ENCODE assay signal across 11 mouse cellular contexts in genomic region chr3:63772617-63773305, GRCm38 (mm10).
DNase-seq lines count a peak whose midpoint lies in the region; ATAC-seq lines count a peak whose summit lies in the region.
"Had no signal": no experiment of that assay in that cellular context is flagged by ENCODE, and none has a peak within 500 bp of the region (broad histone marks: within the 10 kb centered on the region; RNA-seq: fewer than 3 reads in every experiment).

No protein-coding gene starts in this region.

- no peaks in the 10 kb centered on the region for H3K9me3 ChIP-seq in kidney, embryonic 15.5 days (replicated peaks)
- H3K9me3 ChIP-seq in intestine, embryonic 14.5 days (ENCODE audit: control insufficient read depth, low read length): no peaks in the 10 kb centered on the region
- H3K9me3 ChIP-seq: limb, embryonic 12.5 days; neural tube, embryonic 12.5 days had no signal

- peak; percentile 90 for ATAC-seq in kidney, embryonic 15.5 days (replicated peaks; ENCODE audit: low FRiP score)
- ATAC-seq in intestine, embryonic 14.5 days (replicated peaks; ENCODE audit: low FRiP score, low TSS enrichment, low read depth): 0 out of 2 replicates have a peak, but pooled peaks have one; percentile 47
- no peak for ATAC-seq in granulocyte monocyte progenitor cell, adult 5-6 weeks (replicated peaks; ENCODE audit: poor library complexity, severe bottlenecking)

- H3K27ac ChIP-seq in kidney, embryonic 15.5 days: no peak overlapping the region
- H3K27ac ChIP-seq in intestine, embryonic 14.5 days (ENCODE audit: low read depth): no peak overlapping the region
- H3K27ac ChIP-seq: limb, embryonic 12.5 days; neural tube, embryonic 12.5 days had no signal

- no peaks in the 10 kb centered on the region for H3K27me3 ChIP-seq in kidney, embryonic 15.5 days
- no peaks in the 10 kb centered on the region for H3K27me3 ChIP-seq in intestine, embryonic 14.5 days (replicated peaks; ENCODE audit: control insufficient read depth, insufficient read depth, low read length)
- H3K27me3 ChIP-seq: limb, embryonic 12.5 days; neural tube, embryonic 12.5 days had no signal

- H3K4me2 ChIP-seq in kidney, embryonic 15.5 days: no peak overlapping the region
- H3K4me2 ChIP-seq in intestine, embryonic 14.5 days (ENCODE audit: low read length): no peak overlapping the region
- H3K4me2 ChIP-seq: limb, embryonic 12.5 days; neural tube, embryonic 12.5 days had no signal

- 53% methylated on average over 7 of the region's 7 CpGs for WGBS in kidney, embryonic 15.5 days
- 53% methylated on average over 7 of the region's 7 CpGs for WGBS in intestine, embryonic 14.5 days

- no peak overlapping the region for H3K4me3 ChIP-seq in kidney, embryonic 15.5 days (replicated peaks)
- no peak overlapping the region for H3K4me3 ChIP-seq in intestine, embryonic 14.5 days (ENCODE audit: low read depth, low read length)
- H3K4me3 ChIP-seq: limb, embryonic 12.5 days; neural tube, embryonic 12.5 days had no signal

- H3K4me1 ChIP-seq in kidney, embryonic 15.5 days: no peaks in the 10 kb centered on the region
- H3K4me1 ChIP-seq in intestine, embryonic 14.5 days (replicated peaks; ENCODE audit: control insufficient read depth, insufficient read depth, low read length): no peaks in the 10 kb centered on the region
- H3K4me1 ChIP-seq: limb, embryonic 12.5 days; neural tube, embryonic 12.5 days had no signal

- no peaks in the 10 kb centered on the region for H3K36me3 ChIP-seq in kidney, embryonic 15.5 days
- no peaks in the 10 kb centered on the region for H3K36me3 ChIP-seq in intestine, embryonic 14.5 days (ENCODE audit: control insufficient read depth, insufficient read depth, low read length)
- H3K36me3 ChIP-seq: limb, embryonic 12.5 days; neural tube, embryonic 12.5 days had no signal

- H3K9ac ChIP-seq in kidney, embryonic 15.5 days: no peak overlapping the region
- H3K9ac ChIP-seq in intestine, embryonic 14.5 days (ENCODE audit: low read length): no peak overlapping the region
- H3K9ac ChIP-seq: limb, embryonic 12.5 days; neural tube, embryonic 12.5 days had no signal

- DNase-seq in kidney, adult 11 months: no peak
- DNase-seq in NIH3T3 (ENCODE audit: low read depth): peak; percentile 11
- DNase-seq in adipocyte (ENCODE audit: low spot score): peak; percentile 8
- no peak for DNase-seq in intestine, embryonic 14.5 days (ENCODE audit: low spot score)
- DNase-seq in thymus, postnatal 36 days: no peak
- DNase-seq: cerebellum, adult 9-11 months; thymus, postnatal 4 days had no signal

Comparison
In these comparisons a context has a peak if more than half of its experiments do, and no peak if none do; other contexts are left out.
1. DNase-seq: peak in NIH3T3 (single experiment) and adipocyte (single experiment); none in kidney, adult 11 months (single experiment), intestine, embryonic 14.5 days (single experiment) and thymus, postnatal 36 days (0 of 2).